Mouse (Mus musculus) spleen, adult 2 months (tissue): ENCODE results near the gene Nfya.

Experiments
- CTCF ChIP-seq: fragments of 200-500 bp; IDR thresholded peaks from 2 replicates; pipeline ENCODE4 v1.5.1; 2011; ENCODE audit warnings: mild to moderate bottlenecking, inconsistent platforms; ENCODE audit not compliant: insufficient read depth, insufficient read length, insufficient replicate concordance; ENCODE audit errors: extremely low read depth
- POLR2A ChIP-seq: fragments of 200-500 bp; IDR thresholded peaks from 2 replicates; pipeline ENCODE4 v1.6.1; 2011; ENCODE audit warnings: low read depth, low read length, inconsistent platforms

DNA sequence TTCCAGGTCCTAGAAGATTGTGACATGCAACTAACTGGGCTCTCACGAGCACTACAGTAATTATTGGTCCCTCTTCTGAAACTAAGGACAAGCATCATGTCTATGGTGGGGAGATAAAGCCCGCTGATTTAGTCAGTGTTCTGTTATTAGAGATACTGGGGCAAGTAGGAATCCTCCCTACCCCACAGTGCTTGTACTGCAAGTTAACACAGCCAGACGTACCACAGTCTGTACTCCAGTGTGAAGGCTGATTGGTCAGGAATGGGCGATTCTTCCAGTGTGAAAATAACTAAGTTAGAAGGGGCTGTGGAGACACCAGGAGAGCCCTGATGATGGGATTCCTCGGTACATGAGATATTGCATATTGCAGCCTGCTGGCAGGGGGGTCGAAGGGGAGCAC is 7.8 kb upstream of the Nfya start:
- no peak for TF ChIP-seq CTCF
- TF ChIP-seq POLR2A, result no peak
